Comparison of ENCODE assay signal across 24 mouse cellular contexts in genomic region chr17:86123146-86123545, GRCm38 (mm10).
"Had no signal": no experiment of that assay in that cellular context is flagged by ENCODE, and none has a peak within 500 bp of the region (broad histone marks: within the 10 kb centered on the region; RNA-seq: fewer than 3 reads in every experiment).

No protein-coding gene starts in this region.

- H3K9ac ChIP-seq: kidney, embryonic 15.5 days; limb, embryonic 12.5 days; limb, embryonic 15.5 days; liver, embryonic 14.5 days; liver, postnatal 0 days; lung, embryonic 14.5 days; midbrain, embryonic 13.5 days; neural tube, embryonic 12.5 days; neural tube, embryonic 15.5 days had no signal

- H3K4me1 ChIP-seq: kidney, embryonic 15.5 days; limb, embryonic 12.5 days; limb, embryonic 15.5 days; megakaryocyte, embryonic 14.5 days; midbrain, embryonic 10.5 days; midbrain, embryonic 13.5 days; neural tube, embryonic 12.5 days; neural tube, embryonic 15.5 days had no signal

- H3K4me3 ChIP-seq: kidney, embryonic 15.5 days; left cerebral cortex, adult 2 months; limb, embryonic 12.5 days; limb, embryonic 15.5 days; megakaryocyte, embryonic 14.5 days; midbrain, embryonic 10.5 days; midbrain, embryonic 13.5 days; neural tube, embryonic 12.5 days; neural tube, embryonic 15.5 days had no signal

- H3K27ac ChIP-seq: kidney, embryonic 15.5 days; left cerebral cortex, adult 2 months; limb, embryonic 12.5 days; limb, embryonic 15.5 days; liver, embryonic 14.5 days; macrophage; midbrain, embryonic 10.5 days; midbrain, embryonic 13.5 days; neural tube, embryonic 12.5 days; neural tube, embryonic 15.5 days had no signal

- H3K4me2 ChIP-seq: kidney, embryonic 15.5 days; limb, embryonic 12.5 days; limb, embryonic 15.5 days; liver, embryonic 11.5 days; lung, embryonic 14.5 days; midbrain, embryonic 13.5 days; neural tube, embryonic 12.5 days; neural tube, embryonic 15.5 days had no signal

- DNase-seq: kidney, adult 2 months; kidney, postnatal 10 days; kidney, postnatal 36 days; layer of hippocampus, postnatal 36 days; left cerebral cortex, postnatal 4 days; liver, postnatal 0 days; lung, embryonic 14.5 days; right cerebral cortex, adult 18-20 months; right cerebral cortex, postnatal 14 days; right cerebral cortex, postnatal 4 days; thymus, adult 2 months; thymus, postnatal 25 days had no signal

- H3K9me3 ChIP-seq: kidney, embryonic 15.5 days; limb, embryonic 12.5 days; limb, embryonic 15.5 days; megakaryocyte, embryonic 14.5 days; midbrain, embryonic 10.5 days; midbrain, embryonic 13.5 days; neural tube, embryonic 12.5 days; neural tube, embryonic 15.5 days had no signal

- H3K27me3 ChIP-seq: kidney, embryonic 15.5 days; limb, embryonic 12.5 days; limb, embryonic 15.5 days; megakaryocyte, embryonic 14.5 days; midbrain, embryonic 13.5 days; neural tube, embryonic 12.5 days; neural tube, embryonic 15.5 days had no signal
